Mouse (Mus musculus) midbrain, embryonic 16.5 days (tissue): ENCODE results near the gene Rbms1. TPM values are rescaled to one million over a fixed set of nuclear protein-coding genes. Genes with fewer than 3 reads are reported as not detected.

Experiments used
- ATAC-seq: fragments of 200-750 bp; cut with Nextera tagmentation; 2 replicates; pipeline ENCODE4 v1.8.0; 2017; ENCODE audit warnings: moderate TSS enrichment
- H3K27ac ChIP-seq: fragments of 300-500 bp; sonication (generic); 2 replicates; pipeline ENCODE4 v1.5.1; 2014; ENCODE audit warnings: mild to moderate bottlenecking, low read length, mixed read lengths
- H3K27me3 ChIP-seq: fragments of 300-500 bp; sonication (generic); 2 replicates; pipeline ENCODE4 v1.6.1; 2014; ENCODE audit warnings: low read depth, low read length, mixed read lengths; ENCODE audit not compliant: control insufficient read depth, insufficient read depth
- H3K36me3 ChIP-seq: fragments of 300-500 bp; sonication (generic); 2 replicates; pipeline ENCODE4 v1.6.1; 2014; ENCODE audit warnings: mild to moderate bottlenecking, low read length, moderate library complexity, mixed read lengths; ENCODE audit not compliant: control insufficient read depth, insufficient read depth
- H3K4me1 ChIP-seq: fragments of 300-500 bp; sonication (generic); 2 replicates; pipeline ENCODE4 v1.6.1; 2014; ENCODE audit warnings: mild to moderate bottlenecking, low read length, mixed read lengths; ENCODE audit not compliant: control insufficient read depth, insufficient read depth
- H3K4me2 ChIP-seq: fragments of 300-500 bp; sonication (generic); 2 replicates; pipeline ENCODE4 v1.6.1; 2014; ENCODE audit warnings: mild to moderate bottlenecking, low read length, mixed read lengths
- H3K4me3 ChIP-seq: fragments of 300-500 bp; sonication (generic); 2 replicates; pipeline ENCODE4 v1.5.1; 2014; ENCODE audit warnings: low read depth, mild to moderate bottlenecking, low read length, moderate library complexity, mixed read lengths
- H3K9ac ChIP-seq: fragments of 300-500 bp; sonication (generic); 2 replicates; pipeline ENCODE4 v1.6.1; 2014; ENCODE audit warnings: low read depth, low read length, mixed read lengths
- H3K9me3 ChIP-seq: fragments of 300-500 bp; sonication (generic); replicated peaks from 2 replicates; pipeline ENCODE4 v1.6.1; 2014; ENCODE audit warnings: mild to moderate bottlenecking, low read length, mixed read lengths; ENCODE audit not compliant: control insufficient read depth, poor library complexity, severe bottlenecking
- WGBS: fragments of 180-500 bp; shearing (Covaris S2); extraction: QIAGEN DNeasy Blood & Tissue Kit; methylation state at CpG from one replicate; pipeline ENCODE4 v1.1.7; 2014; 5-methylcytosine and 5-hydroxymethylcytosine counted together
- polyA plus RNA-seq: library from polyadenylated mRNA; unstranded; fragments of >200 nt; fragmentation: Nextera tagmentation; extraction: Ambion mirVana; gene quantifications from 2 replicates; pipeline ENCODE4 v1.2.1, GENCODE M21; 2015

Rbms1 gene
- 41.7 and 43.7 TPM in 2 replicates for polyA plus RNA-seq

- 0 out of 2 replicates have a peak, but pooled peaks cover 2% of the 10 kb centered on the region for H3K4me1 ChIP-seq
- ATAC-seq, result peak; percentile 90
- H3K27ac ChIP-seq, result peak within 1 kb of the TSS; percentile 85
- H3K36me3 ChIP-seq, result no peaks in the 10 kb centered on the region
- no peaks in the 10 kb centered on the region for H3K27me3 ChIP-seq
- no peaks in the 10 kb centered on the region for H3K9me3 ChIP-seq
- peak within 1 kb of the TSS; percentile 86 for H3K9ac ChIP-seq
- H3K4me3 ChIP-seq, result peak within 1 kb of the TSS; percentile 86
- H3K4me2 ChIP-seq, result peak within 1 kb of the TSS; percentile 67
- 0% methylated on average over 44 of the region's 51 CpGs for WGBS
These were observed at the start of gene Rbms1 for GRCm38 (mm10) chr2:60962671-60963421. Rbms1 (minus strand) TSS chr2:60963192.

GRCm38 (mm10) chr2:61012249-61012828, 49.3 kb upstream of the Rbms1 start:
- peak; percentile 60; the same call in 1 of the 2 replicates for ATAC-seq
- no peak overlapping the region for H3K9ac ChIP-seq
- no peaks in the 10 kb centered on the region for H3K27me3 ChIP-seq
- H3K4me2 ChIP-seq, result no peak overlapping the region
- no peak overlapping the region for H3K27ac ChIP-seq
- no peak overlapping the region for H3K4me3 ChIP-seq
- H3K4me1 ChIP-seq, result no peaks in the 10 kb centered on the region; the same call in 1 of the 2 replicates
- WGBS, result 21% methylated on average over 3 of the region's 3 CpGs
- no peaks in the 10 kb centered on the region for H3K9me3 ChIP-seq
- no peaks in the 10 kb centered on the region for H3K36me3 ChIP-seq

- Histone ChIP-seq H3K4me2 (no peak overlapping the region), H3K27me3 (no peaks in the 10 kb centered on the region), H3K9ac (no peak overlapping the region), H3K4me3 (no peak overlapping the region), H3K27ac (no peak overlapping the region), H3K4me1 (no peaks in the 10 kb centered on the region), H3K9me3 (no peaks in the 10 kb centered on the region), H3K36me3 (no peaks in the 10 kb centered on the region)
- WGBS, result 81% methylated on average over 5 of the region's 5 CpGs
- ATAC-seq, result no peak
These were observed 23.3 kb upstream of the Rbms1 start for GRCm38 (mm10) chr2:60986286-60986685.

GRCm38 (mm10) chr2:60978538-60979313, 15.7 kb upstream of the Rbms1 start:
- WGBS, result 45% methylated on average over 4 of the region's 4 CpGs
- Histone ChIP-seq H3K4me3 (no peak overlapping the region), H3K27ac (no peak overlapping the region)

GRCm38 (mm10) chr2:60972189-60972814, 9.3 kb upstream of the Rbms1 start:
- Histone ChIP-seq H3K27me3 (no peaks in the 10 kb centered on the region), H3K9me3 (no peaks in the 10 kb centered on the region), H3K4me3 (no peak overlapping the region), H3K36me3 (no peaks in the 10 kb centered on the region), H3K4me1 (no peaks in the 10 kb centered on the region), H3K4me2 (no peak overlapping the region), H3K27ac (no peak overlapping the region), H3K9ac (no peak overlapping the region)
- 65% methylated on average over 7 of the region's 7 CpGs for WGBS
- no peak for ATAC-seq

More at GRCm38 (mm10) chr2:60978538-60979313, 15.7 kb upstream of the Rbms1 start:
- no peak overlapping the region for H3K4me2 ChIP-seq
- H3K9ac ChIP-seq, result no peak overlapping the region
- no peaks in the 10 kb centered on the region for H3K36me3 ChIP-seq
- ATAC-seq, result peak; percentile 75
- H3K4me1 ChIP-seq, result no peaks in the 10 kb centered on the region
- H3K27me3 ChIP-seq, result no peaks in the 10 kb centered on the region
- H3K9me3 ChIP-seq, result no peaks in the 10 kb centered on the region

GRCm38 (mm10) chr2:60963616-60964015, 624 bp upstream of the Rbms1 start:
- Histone ChIP-seq H3K9ac (peak overlapping the region; percentile 86), H3K4me3 (peak overlapping the region; percentile 86), H3K36me3 (no peaks in the 10 kb centered on the region), H3K4me2 (peak overlapping the region; percentile 67), H3K27me3 (no peaks in the 10 kb centered on the region), H3K9me3 (no peaks in the 10 kb centered on the region), H3K4me1 (0 out of 2 replicates have a peak, but pooled peaks cover 2% of the 10 kb centered on the region), H3K27ac (peak overlapping the region; percentile 85)
- ATAC-seq, result peak; percentile 21; the same call in 1 of the 2 replicates
- 8% methylated on average over 5 of the region's 5 CpGs for WGBS

GRCm38 (mm10) chr2:60962001-60962670, 856 bp downstream of the Rbms1 start:
- no peaks in the 10 kb centered on the region for H3K36me3 ChIP-seq

GRCm38 (mm10) chr2:60961281-60961680, 1.7 kb downstream of the Rbms1 start:
- H3K27ac ChIP-seq, result no peak overlapping the region
- H3K36me3 ChIP-seq, result no peaks in the 10 kb centered on the region
- H3K9ac ChIP-seq, result peak overlapping the region; percentile 18; the same call in 1 of the 2 replicates
- no peak for ATAC-seq
- no peaks in the 10 kb centered on the region for H3K27me3 ChIP-seq
- H3K4me3 ChIP-seq, result peak overlapping the region; percentile 86
- 0 out of 2 replicates have a peak, but pooled peaks cover 2% of the 10 kb centered on the region for H3K4me1 ChIP-seq
- no peaks in the 10 kb centered on the region for H3K9me3 ChIP-seq
- WGBS, result 57% methylated on average over 5 of the region's 5 CpGs
- peak overlapping the region; percentile 67 for H3K4me2 ChIP-seq

More at GRCm38 (mm10) chr2:60962001-60962670, 856 bp downstream of the Rbms1 start:
- Histone ChIP-seq H3K4me1 (0 out of 2 replicates have a peak, but pooled peaks cover 2% of the 10 kb centered on the region), H3K4me2 (peak overlapping the region; percentile 67), H3K27ac (peak overlapping the region; percentile 85), H3K27me3 (no peaks in the 10 kb centered on the region), H3K9me3 (no peaks in the 10 kb centered on the region), H3K9ac (peak overlapping the region; percentile 86), H3K4me3 (peak overlapping the region; percentile 86)
- ATAC-seq, result peak; percentile 86
- WGBS, result 0% methylated on average over 35 of the region's 64 CpGs
